Mouse (Mus musculus) spleen, postnatal 4 days (tissue): ENCODE data around the gene Olfr535.
"Not testable (repeated sequence)": the region's sequence is repeated elsewhere in the genome, so short reads cannot be mapped to it uniquely, and the experiment has no call there.

Experiments
- DNase-seq, 2 experiments: peaks; one replicate each; pipeline ENCODE4 v3.0.0; 2022; ENCODE audit warnings: low spot score in 2 of 2

Gene Olfr535

DNA sequence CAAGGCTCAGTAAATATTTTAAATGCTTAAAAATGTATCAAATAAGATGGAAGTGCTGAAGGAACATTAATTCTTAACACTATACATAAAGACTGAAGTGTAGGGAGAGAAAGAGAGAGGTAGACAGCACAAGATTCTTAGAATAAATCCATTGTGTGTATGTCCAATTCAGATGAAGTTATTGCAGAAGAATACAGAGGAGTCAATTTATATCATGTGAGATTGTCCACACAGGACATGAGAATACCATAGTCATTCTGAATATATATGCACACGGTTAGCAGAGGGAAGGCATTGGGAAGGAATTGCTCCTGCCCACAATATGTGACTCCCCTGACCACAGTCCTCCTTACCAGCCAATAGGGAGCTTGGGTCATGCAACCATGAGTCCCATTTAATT lies at the start of gene Olfr535:
Olfr535 (plus strand) TSS at position 301 of the 400 bp plus-strand sequence.
- DNase-seq: no peak

DNA sequence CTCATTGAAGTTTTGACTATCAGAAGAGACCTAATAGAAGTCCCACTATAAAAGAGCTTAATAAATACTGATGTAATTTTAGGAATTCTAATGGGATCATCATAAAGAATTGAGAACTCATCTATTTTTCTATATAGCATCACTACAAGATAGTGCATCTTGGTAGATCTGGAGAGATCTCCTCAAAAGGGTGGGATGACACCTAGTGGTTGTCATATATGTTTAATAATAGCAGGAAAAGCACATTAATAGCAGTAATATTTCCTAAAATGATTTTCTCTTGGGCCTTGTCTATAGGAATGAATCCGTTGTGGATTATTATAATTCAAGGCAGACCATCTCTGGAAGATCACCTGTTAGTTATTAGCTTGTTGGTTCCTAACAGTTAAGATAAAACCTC lies 40.9 kb upstream of the Olfr535 start:
- no peak for DNase-seq

- not testable (repeated sequence) for DNase-seq
Measured at GRCm38 (mm10) chr7:140463070-140463469, 20.9 kb upstream of the Olfr535 start, which contains the start of gene Olfr533. TSS of gene Olfr533 (plus strand) at chr7:140463370.

- DNase-seq: no peak
Measured at GRCm38 (mm10) chr7:140477886-140478285, 6.1 kb upstream of the Olfr535 start.

DNA sequence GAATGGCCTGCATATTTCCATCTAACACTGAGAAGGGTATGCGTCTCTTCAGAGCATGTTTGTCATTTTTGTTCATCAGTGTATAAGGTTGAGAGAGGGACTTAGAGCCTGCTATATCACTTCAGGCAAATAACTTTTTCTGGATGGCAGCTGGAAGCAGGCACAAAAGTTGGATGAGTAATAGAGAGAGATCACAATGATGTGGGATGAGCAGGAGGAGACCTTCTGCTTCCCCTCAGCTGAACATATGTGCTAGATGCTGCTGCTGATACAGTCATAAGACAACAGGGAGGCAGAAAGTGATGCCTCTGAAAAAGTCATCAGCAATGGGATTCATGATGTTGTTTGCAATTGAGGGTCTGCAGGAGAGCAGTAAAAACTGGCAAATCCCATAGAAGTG lies 5.3 kb upstream of the Olfr535 start:
- DNase-seq: no peak

- DNase-seq: no peak
Measured at GRCm38 (mm10) chr7:140488981-140489380, 5.0 kb downstream of the Olfr535 start.

DNA sequence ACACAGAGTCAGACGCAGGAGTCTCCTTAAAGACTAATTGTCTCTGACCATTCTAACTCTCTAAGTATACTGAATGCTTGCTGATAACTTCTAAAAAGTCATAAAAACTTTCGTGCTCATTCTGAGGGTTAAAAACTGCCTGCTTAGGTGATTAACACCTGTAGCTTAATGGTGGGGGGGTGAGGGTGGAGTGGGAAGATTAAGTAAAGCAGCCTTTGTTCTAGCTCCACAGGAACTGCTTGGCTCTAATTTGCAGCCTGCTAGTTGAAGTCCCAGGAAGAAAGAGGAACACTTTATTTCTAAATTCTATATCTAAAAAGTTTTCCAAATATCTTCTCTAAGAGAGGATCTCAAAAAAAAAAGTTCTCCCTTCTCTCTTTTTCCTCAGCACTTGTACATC lies 10.2 kb downstream of the Olfr535 start:
- no peak for DNase-seq

- DNase-seq: no peak
Measured at GRCm38 (mm10) chr7:140494702-140495101, 10.7 kb downstream of the Olfr535 start.

DNA sequence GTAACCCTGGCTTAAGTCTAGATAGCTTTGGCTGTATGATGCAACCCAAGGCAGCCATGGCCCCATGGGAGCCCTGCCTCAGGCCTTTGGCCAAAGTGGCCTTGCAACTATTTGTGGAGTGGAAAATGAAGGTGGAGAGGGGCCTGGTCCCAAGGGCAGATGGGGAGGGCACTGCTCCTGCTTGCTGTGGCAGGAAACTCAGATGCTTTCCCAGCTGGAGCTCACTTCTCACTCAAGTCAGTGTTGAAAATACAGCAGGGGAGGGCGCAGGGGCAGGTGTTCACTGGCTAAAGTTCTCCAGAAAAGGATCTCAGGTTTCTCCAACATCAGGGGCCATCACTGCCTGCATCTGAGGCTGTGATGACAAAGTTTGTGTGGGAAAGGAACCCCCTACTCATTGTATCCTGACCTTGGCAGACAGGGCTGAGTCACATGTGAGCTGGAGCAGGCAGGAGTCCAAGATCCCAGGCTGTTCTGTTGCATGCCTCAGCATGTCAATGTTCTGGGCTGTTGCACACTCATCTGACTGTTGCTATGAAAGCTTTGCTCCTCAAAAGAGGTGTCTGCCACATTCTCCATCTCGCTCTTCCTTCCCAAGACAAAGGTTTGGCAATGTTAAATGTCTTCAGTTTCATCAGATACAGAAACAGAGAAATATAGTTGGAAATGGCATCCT lies 23.5 kb downstream of the Olfr535 start, which contains the start of gene Olfr536:
Olfr536 (minus strand) TSS at position 51 of the 676 bp plus-strand sequence.
- not testable (repeated sequence) for DNase-seq

DNA sequence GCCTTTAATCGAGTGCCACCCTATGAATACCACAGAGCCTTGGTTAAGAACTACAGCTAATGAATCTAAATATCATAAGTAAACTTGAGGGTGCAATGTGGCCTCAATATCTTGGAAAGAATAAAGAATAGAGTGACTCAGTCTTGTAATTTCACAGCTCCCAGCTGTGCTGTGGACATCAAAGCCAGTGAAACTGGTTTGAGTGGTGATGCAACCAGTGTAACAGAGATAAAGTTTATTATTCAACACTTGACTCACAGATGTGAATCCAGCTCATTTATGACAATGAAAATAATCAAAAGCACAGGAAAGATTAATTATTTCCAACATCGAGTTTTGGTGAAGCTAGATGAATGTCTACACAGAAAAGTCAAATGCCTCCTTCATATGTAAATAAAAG lies 55.7 kb downstream of the Olfr535 start:
- DNase-seq: no peak
